Mouse (Mus musculus) macrophage (primary cell): Measurements from ENCODE around the gene Upf2. TPM values are rescaled to one million over a fixed set of nuclear protein-coding genes. Genes with fewer than 3 reads are reported as not detected.
A peak's percentile ranks its signal among the peaks of the same experiment; 100 is the strongest.
"Not testable (repeated sequence)": the region's sequence is repeated elsewhere in the genome, so short reads cannot be mapped to it uniquely, and the experiment has no call there.

Experiments used
- H3K27ac ChIP-seq: fragments of 350-480 bp; formaldehyde crosslinking; 2 replicates; pipeline ENCODE4 v1.9.0; 2021
- H3K36me3 ChIP-seq: fragments of 350-480 bp; formaldehyde crosslinking; 2 replicates; pipeline ENCODE4 v1.9.0; 2021; ENCODE audit errors: inconsistent target
- H3K4me3 ChIP-seq: fragments of 350-480 bp; formaldehyde crosslinking; 2 replicates; pipeline ENCODE4 v1.9.0; 2021; ENCODE audit errors: inconsistent target
- H3K79me2 ChIP-seq: fragments of 350-480 bp; formaldehyde crosslinking; 2 replicates; pipeline ENCODE4 v1.9.0; 2021; ENCODE audit errors: inconsistent target
- WGBS: methylation state at CpG from one replicate; pipeline ENCODE4 v1.1.7; 2026; ENCODE audit warnings: inconsistent platforms; ENCODE audit not compliant: missing documents; 5-methylcytosine and 5-hydroxymethylcytosine counted together
- polyA plus RNA-seq: library from polyadenylated mRNA; stranded (reverse); fragments of 250-400 nt; gene quantifications from 3 replicates; pipeline ENCODE4 v1.2.4, GENCODE M21; 2018; ENCODE audit warnings: inconsistent platforms

Gene Upf2
- polyA plus RNA-seq, 1 experiment from 2014 or later = 30.9 TPM

- 92% methylated on average over 6 of the region's 14 CpGs for WGBS
- H3K79me2 ChIP-seq = no peaks in the 10 kb centered on the region
- H3K4me3 ChIP-seq = no peak overlapping the region
- H3K27ac ChIP-seq = no peak overlapping the region
- H3K36me3 ChIP-seq = no peaks in the 10 kb centered on the region
Measured at GRCm38 (mm10) chr2:5939911-5940310, 11.4 kb upstream of the Upf2 start.

- Histone ChIP-seq H3K36me3 (no peaks in the 10 kb centered on the region), H3K79me2 (no peaks in the 10 kb centered on the region), H3K27ac (no peak overlapping the region), H3K4me3 (no peak overlapping the region)
- 94% methylated on average over 9 of the region's 9 CpGs for WGBS
Measured at GRCm38 (mm10) chr2:5940936-5941335, 10.3 kb upstream of the Upf2 start.

GRCm38 (mm10) chr2:5941861-5942415, 9.3 kb upstream of the Upf2 start:
- Histone ChIP-seq H3K27ac (no peak overlapping the region), H3K4me3 (peak overlapping the region; percentile 37)

GRCm38 (mm10) chr2:5942416-5943032, 8.7 kb upstream of the Upf2 start, which contains the start of gene Dhtkd1:
Gene Dhtkd1 (minus strand): TSS chr2:5942792.
- Histone ChIP-seq H3K79me2 (no peaks in the 10 kb centered on the region), H3K36me3 (no peaks in the 10 kb centered on the region), H3K4me3 (peak within 1 kb of the TSS; percentile 37), H3K27ac (no peak within 1 kb of the TSS)
- WGBS = 6% methylated on average over 36 of the region's 36 CpGs

More at GRCm38 (mm10) chr2:5941861-5942415, 9.3 kb upstream of the Upf2 start:
- Histone ChIP-seq H3K79me2 (no peaks in the 10 kb centered on the region), H3K36me3 (no peaks in the 10 kb centered on the region)
- 70% methylated on average over 11 of the region's 11 CpGs for WGBS

GRCm38 (mm10) chr2:5943071-5943470, 8.2 kb upstream of the Upf2 start:
- WGBS = 66% methylated on average over 4 of the region's 4 CpGs
- Histone ChIP-seq H3K27ac (no peak overlapping the region), H3K36me3 (no peaks in the 10 kb centered on the region), H3K79me2 (no peaks in the 10 kb centered on the region), H3K4me3 (0 out of 2 replicates have a peak overlapping the region, but pooled peaks have one; percentile 37)

- 43% methylated on average over 1 of the region's 1 CpGs for WGBS
- no peak overlapping the region for H3K27ac ChIP-seq
- no peaks in the 10 kb centered on the region for H3K79me2 ChIP-seq
- no peaks in the 10 kb centered on the region for H3K36me3 ChIP-seq
- no peak overlapping the region for H3K4me3 ChIP-seq
Measured at GRCm38 (mm10) chr2:5945629-5946028, 5.6 kb upstream of the Upf2 start.

- 100% methylated on average over 3 of the region's 3 CpGs for WGBS
- no peak overlapping the region for H3K4me3 ChIP-seq
- H3K36me3 ChIP-seq = no peaks in the 10 kb centered on the region
- peaks cover 5% of the 10 kb centered on the region for H3K79me2 ChIP-seq
- H3K27ac ChIP-seq = no peak overlapping the region
Measured at GRCm38 (mm10) chr2:5946876-5947275, 4.4 kb upstream of the Upf2 start.

GRCm38 (mm10) chr2:5948964-5949363, 2.3 kb upstream of the Upf2 start:
- Histone ChIP-seq H3K4me3 (no peak overlapping the region), H3K36me3 (no peaks in the 10 kb centered on the region), H3K79me2 (peaks cover 26% of the 10 kb centered on the region), H3K27ac (no peak overlapping the region)
- WGBS = 100% methylated on average over 2 of the region's 2 CpGs

GRCm38 (mm10) chr2:5949821-5950220, 1.4 kb upstream of the Upf2 start:
- Histone ChIP-seq H3K79me2 (peaks cover 34% of the 10 kb centered on the region), H3K4me3 (peak overlapping the region; percentile 78; the same call in 1 of the 2 replicates)
- 98% methylated on average over 5 of the region's 9 CpGs for WGBS
- H3K27ac ChIP-seq, H3K36me3 ChIP-seq: not testable (repeated sequence)

GRCm38 (mm10) chr2:5950305-5950704, 964 bp upstream of the Upf2 start:
- Histone ChIP-seq H3K4me3 (peak overlapping the region; percentile 78), H3K79me2 (peaks cover 39% of the 10 kb centered on the region), H3K27ac (peak overlapping the region; percentile 85), H3K36me3 (no peaks in the 10 kb centered on the region)
- WGBS = 4% methylated on average over 6 of the region's 6 CpGs

GRCm38 (mm10) chr2:5951621-5952211, 447 bp downstream of the Upf2 start:
- Histone ChIP-seq H3K4me3 (peak overlapping the region; percentile 75), H3K36me3 (no peaks in the 10 kb centered on the region), H3K27ac (peak overlapping the region; percentile 24; the same call in 1 of the 2 replicates), H3K79me2 (peaks cover 53% of the 10 kb centered on the region)
- under 1% methylated on average over 45 of the region's 46 CpGs for WGBS

GRCm38 (mm10) chr2:5957705-5958104, 6.4 kb downstream of the Upf2 start:
- peaks cover 34% of the 10 kb centered on the region; the same call in 1 of the 2 replicates for H3K36me3 ChIP-seq
- H3K79me2 ChIP-seq = peaks cover 69% of the 10 kb centered on the region
- 89% methylated on average over 9 of the region's 9 CpGs for WGBS
- no peak overlapping the region for H3K27ac ChIP-seq
- no peak overlapping the region for H3K4me3 ChIP-seq

GRCm38 (mm10) chr2:5962265-5962664, 11.0 kb downstream of the Upf2 start:
- 94% methylated on average over 2 of the region's 2 CpGs for WGBS
- no peak overlapping the region for H3K4me3 ChIP-seq
- H3K36me3 ChIP-seq = peaks cover 35% of the 10 kb centered on the region; the same call in 1 of the 2 replicates
- peaks cover 67% of the 10 kb centered on the region; the same call in 1 of the 2 replicates for H3K79me2 ChIP-seq
- H3K27ac ChIP-seq = no peak overlapping the region

GRCm38 (mm10) chr2:5963729-5964128, 12.5 kb downstream of the Upf2 start:
- WGBS = 98% methylated on average over 4 of the region's 4 CpGs
- H3K79me2 ChIP-seq = peaks cover 63% of the 10 kb centered on the region; the same call in 1 of the 2 replicates
- not testable (repeated sequence) for H3K4me3 ChIP-seq, H3K27ac ChIP-seq
- H3K36me3 ChIP-seq = peaks cover 28% of the 10 kb centered on the region; the same call in 1 of the 2 replicates

- WGBS = 49% methylated on average over 3 of the region's 3 CpGs
- Histone ChIP-seq H3K79me2 (peaks cover 62% of the 10 kb centered on the region; the same call in 1 of the 2 replicates), H3K27ac (no peak overlapping the region), H3K4me3 (no peak overlapping the region), H3K36me3 (peaks cover 18% of the 10 kb centered on the region; the same call in 1 of the 2 replicates)
Measured at GRCm38 (mm10) chr2:5965972-5966371, 14.7 kb downstream of the Upf2 start.
